ENCODE assay signal across 28 mouse cellular contexts in genomic region chr7:119087723-119088419, GRCm38 (mm10).
DNase-seq lines count a peak whose midpoint lies in the region; ATAC-seq and TF ChIP-seq lines count a peak whose summit lies in the region.
"Had no signal": no experiment of that assay in that cellular context is flagged by ENCODE, and none has a peak within 500 bp of the region (broad histone marks: within the 10 kb centered on the region; RNA-seq: fewer than 3 reads in every experiment).

No protein-coding gene starts in this region.

- H3K36me3 ChIP-seq in hindbrain, embryonic 13.5 days, result no peaks in the 10 kb centered on the region
- H3K36me3 ChIP-seq in hindbrain, postnatal 0 days (ENCODE audit: insufficient read depth, low read length), result no peaks in the 10 kb centered on the region
- H3K36me3 ChIP-seq in neural tube, embryonic 14.5 days (ENCODE audit: control insufficient read depth, insufficient read depth, low read length), result no peaks in the 10 kb centered on the region
- H3K36me3 ChIP-seq in midbrain, embryonic 15.5 days (replicated peaks), result no peaks in the 10 kb centered on the region
- H3K36me3 ChIP-seq: limb, embryonic 10.5 days; limb, embryonic 15.5 days; liver, embryonic 13.5 days had no signal

- no peak overlapping the region for H3K27ac ChIP-seq in hindbrain, embryonic 13.5 days
- H3K27ac ChIP-seq in hindbrain, postnatal 0 days, result no peak overlapping the region
- H3K27ac ChIP-seq in neural tube, embryonic 14.5 days (ENCODE audit: low read depth, low read length), result no peak overlapping the region
- no peak overlapping the region for H3K27ac ChIP-seq in midbrain, embryonic 15.5 days
- H3K27ac ChIP-seq: limb, embryonic 10.5 days; limb, embryonic 15.5 days; liver, embryonic 13.5 days had no signal

- H3K9me3 ChIP-seq in hindbrain, embryonic 13.5 days, result no peaks in the 10 kb centered on the region
- no peaks in the 10 kb centered on the region for H3K9me3 ChIP-seq in hindbrain, postnatal 0 days (ENCODE audit: low read length)
- no peaks in the 10 kb centered on the region for H3K9me3 ChIP-seq in neural tube, embryonic 14.5 days (ENCODE audit: control insufficient read depth, low read length)
- H3K9me3 ChIP-seq in midbrain, embryonic 15.5 days, result no peaks in the 10 kb centered on the region
- H3K9me3 ChIP-seq: limb, embryonic 10.5 days; limb, embryonic 15.5 days; liver, embryonic 13.5 days; megakaryocyte, embryonic 14.5 days had no signal

- ATAC-seq in hindbrain, embryonic 13.5 days (ENCODE audit: low FRiP score), result peak; percentile 53
- ATAC-seq in hindbrain, postnatal 0 days, result no peak
- peak; percentile 44; the same call in 1 of the 2 replicates for ATAC-seq in neural tube, embryonic 14.5 days (ENCODE audit: low read depth)
- ATAC-seq in midbrain, embryonic 15.5 days (replicated peaks), result peak; percentile 56; the same call in 1 of the 2 replicates
- ATAC-seq: intestine, postnatal 0 days; lung, postnatal 0 days had no signal

- no peak overlapping the region for H3K4me3 ChIP-seq in hindbrain, embryonic 13.5 days
- H3K4me3 ChIP-seq in hindbrain, postnatal 0 days (ENCODE audit: low read length), result no peak overlapping the region
- H3K4me3 ChIP-seq in neural tube, embryonic 14.5 days (ENCODE audit: low read depth, low read length), result no peak overlapping the region
- no peak overlapping the region for H3K4me3 ChIP-seq in midbrain, embryonic 15.5 days
- H3K4me3 ChIP-seq: erythroblast, embryonic 14.5 days; limb, embryonic 10.5 days; limb, embryonic 15.5 days; liver, embryonic 13.5 days; megakaryocyte, embryonic 14.5 days had no signal

- 45% methylated on average over 7 of the region's 7 CpGs for WGBS in hindbrain, embryonic 13.5 days
- WGBS in hindbrain, postnatal 0 days, result 38% methylated on average over 7 of the region's 7 CpGs
- WGBS in neural tube, embryonic 14.5 days, result 45% methylated on average over 7 of the region's 7 CpGs
- 41% methylated on average over 7 of the region's 7 CpGs for WGBS in midbrain, embryonic 15.5 days

- no peak overlapping the region for H3K9ac ChIP-seq in hindbrain, embryonic 13.5 days
- H3K9ac ChIP-seq in hindbrain, postnatal 0 days (replicated peaks; ENCODE audit: low read length), result no peak overlapping the region
- H3K9ac ChIP-seq in neural tube, embryonic 14.5 days (replicated peaks; ENCODE audit: low read depth, low read length), result no peak overlapping the region
- no peak overlapping the region for H3K9ac ChIP-seq in midbrain, embryonic 15.5 days
- H3K9ac ChIP-seq: limb, embryonic 15.5 days; liver, embryonic 13.5 days had no signal

- no peak for TF ChIP-seq CTCF in hindbrain, postnatal 0 days (IDR thresholded peaks at IDR 0.05; ENCODE audit: low read depth)

- peaks cover 26% of the 10 kb centered on the region for H3K4me1 ChIP-seq in hindbrain, embryonic 13.5 days (replicated peaks)
- no peaks in the 10 kb centered on the region; the same call in 1 of the 2 replicates for H3K4me1 ChIP-seq in hindbrain, postnatal 0 days (ENCODE audit: insufficient read depth, low read length)
- no peaks in the 10 kb centered on the region for H3K4me1 ChIP-seq in neural tube, embryonic 14.5 days (ENCODE audit: control insufficient read depth, insufficient read depth, low read length)
- H3K4me1 ChIP-seq in midbrain, embryonic 15.5 days, result peaks cover 9% of the 10 kb centered on the region; the same call in 1 of the 2 replicates
- H3K4me1 ChIP-seq: limb, embryonic 10.5 days; limb, embryonic 15.5 days; liver, embryonic 13.5 days; megakaryocyte, embryonic 14.5 days had no signal

- no peak for DNase-seq in hindbrain, postnatal 0 days (ENCODE audit: low spot score)
- DNase-seq in neural tube, embryonic 10.5 days (ENCODE audit: extremely low spot score, low spot score), result no peak
- no peak for DNase-seq in frontal cortex, postnatal 14 days (ENCODE audit: low spot score in 2 of 2)
- no peak for DNase-seq in adrenal gland, postnatal 25 days
- DNase-seq: adrenal gland, postnatal 36 days; B cell, adult 2 months; cerebellum, adult 2 months; cerebellum, postnatal 14 days; gastrocnemius, postnatal 36 days; heart, adult 18-20 months; heart, postnatal 4 days; kidney, adult 9 months; kidney, postnatal 10 days; layer of hippocampus, adult 9-11 months; liver, embryonic 13.5 days; lung, adult 18-20 months; lung, postnatal 4 days; thymus, postnatal 14 days had no signal

- no peak overlapping the region for H3K4me2 ChIP-seq in hindbrain, embryonic 13.5 days
- H3K4me2 ChIP-seq in hindbrain, postnatal 0 days (ENCODE audit: low read depth, low read length), result no peak overlapping the region
- H3K4me2 ChIP-seq in neural tube, embryonic 14.5 days (ENCODE audit: low read depth, low read length), result no peak overlapping the region
- H3K4me2 ChIP-seq in midbrain, embryonic 15.5 days, result no peak overlapping the region
- H3K4me2 ChIP-seq: heart, embryonic 11.5 days; limb, embryonic 15.5 days; liver, embryonic 13.5 days had no signal

- H3K27me3 ChIP-seq in hindbrain, embryonic 13.5 days, result peaks cover 52% of the 10 kb centered on the region
- no peaks in the 10 kb centered on the region for H3K27me3 ChIP-seq in hindbrain, postnatal 0 days (ENCODE audit: insufficient read depth, low read length)
- H3K27me3 ChIP-seq in neural tube, embryonic 14.5 days (ENCODE audit: control insufficient read depth, insufficient read depth, low read length), result peaks cover 16% of the 10 kb centered on the region
- H3K27me3 ChIP-seq in midbrain, embryonic 15.5 days (replicated peaks), result no peaks in the 10 kb centered on the region
- H3K27me3 ChIP-seq: limb, embryonic 15.5 days; liver, embryonic 13.5 days; megakaryocyte, embryonic 14.5 days had no signal
